Mouse (Mus musculus) thymus, postnatal 0 days (tissue): ENCODE results near the gene Gdpgp1. TPM values are rescaled to one million over a fixed set of nuclear protein-coding genes. Genes with fewer than 3 reads are reported as not detected.

Experiments used
- DNase-seq: peaks from one replicate; pipeline ENCODE4 v3.0.0-alpha.2; 2015; ENCODE audit warnings: low spot score
- polyA plus RNA-seq: library from polyadenylated mRNA; unstranded; fragments of >200 nt; fragmentation: Nextera tagmentation; extraction: Ambion mirVana; gene quantifications from 2 replicates; pipeline ENCODE4 v1.2.1, GENCODE M21; 2015

The Gdpgp1 gene
- polyA plus RNA-seq, 1 experiment from 2014 or later = 3.4 TPM

- DNase-seq = no peak
These were observed 37.1 kb downstream of the Gdpgp1 start for GRCm38 (mm10) chr7:80269751-80270255.

GRCm38 (mm10) chr7:80273456-80273855 is 40.8 kb downstream of the Gdpgp1 start:
- DNase-seq = no peak

DNA sequence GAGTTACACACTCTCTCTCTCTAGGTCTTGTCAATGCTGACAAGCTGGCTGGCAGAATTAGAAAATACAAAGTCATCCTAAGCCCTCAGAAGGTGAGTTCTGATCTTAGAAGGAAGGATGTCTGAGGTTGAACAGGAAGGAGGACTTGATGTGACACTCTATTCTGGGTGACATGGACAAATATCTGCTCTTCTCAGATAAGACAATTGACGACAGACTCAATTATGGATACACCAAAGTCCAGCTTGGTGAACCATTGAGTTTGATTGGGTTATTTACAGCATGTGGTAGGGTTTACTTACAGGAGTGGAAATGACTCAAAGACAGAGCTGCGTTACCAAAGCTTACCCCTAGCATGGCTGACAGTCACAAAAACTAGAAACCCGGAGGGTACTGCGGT is 43.7 kb downstream of the Gdpgp1 start:
- DNase-seq = no peak

GRCm38 (mm10) chr7:80280032-80280431 is 47.4 kb downstream of the Gdpgp1 start:
- DNase-seq = no peak

- no peak for DNase-seq
These were observed 48.3 kb downstream of the Gdpgp1 start for GRCm38 (mm10) chr7:80280998-80281397.

DNA sequence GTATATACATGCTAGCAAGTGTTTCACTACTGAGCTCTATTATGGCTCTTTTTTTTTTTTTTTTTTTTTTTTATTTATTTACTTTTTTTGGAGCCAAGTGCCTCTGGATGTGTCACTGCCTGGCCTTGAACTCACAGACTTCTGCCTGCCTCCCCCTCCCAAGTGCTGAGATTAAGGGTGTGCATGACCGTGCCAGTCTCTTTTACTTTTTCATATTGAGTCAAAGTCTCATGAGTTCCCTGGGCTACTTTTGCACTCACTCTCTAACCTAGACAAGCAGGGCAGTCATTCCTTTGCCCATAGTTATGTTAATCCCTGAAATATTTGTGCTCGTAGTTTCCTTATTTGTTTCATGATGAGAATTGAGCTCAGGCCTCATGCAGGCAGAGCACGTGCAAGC is 49.0 kb downstream of the Gdpgp1 start:
- DNase-seq = no peak

GRCm38 (mm10) chr7:80283226-80283918 is 50.7 kb downstream of the Gdpgp1 start:
- no peak for DNase-seq

DNA sequence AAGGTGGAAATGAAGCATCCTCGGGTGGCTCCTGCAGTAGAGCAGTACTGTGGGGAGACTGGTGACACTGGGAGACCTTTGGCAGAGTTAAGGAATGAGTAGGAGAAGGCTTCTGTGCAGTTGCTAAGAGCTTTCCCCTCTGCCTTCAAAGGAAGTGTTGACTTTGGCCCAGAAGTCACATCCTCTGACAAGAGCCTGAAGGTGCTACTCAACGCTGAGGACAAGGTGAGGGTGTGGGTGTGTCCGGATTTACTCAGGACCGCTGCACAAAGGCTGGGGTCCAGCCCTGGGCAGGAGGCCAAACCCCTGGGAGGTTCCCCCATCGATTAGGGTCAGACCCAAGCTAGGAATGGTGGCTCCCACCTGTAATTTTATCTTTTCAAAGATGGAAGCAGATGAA is 51.7 kb downstream of the Gdpgp1 start:
- no peak for DNase-seq

GRCm38 (mm10) chr7:80285725-80286124 is 53.1 kb downstream of the Gdpgp1 start:
- peak; percentile 76 for DNase-seq

- peak; percentile 57 for DNase-seq
These were observed 55.1 kb downstream of the Gdpgp1 start for GRCm38 (mm10) chr7:80287736-80288135.

Other genes starting within 250 kb of the Gdpgp1 start
- gene Zfp710, start 208.1 kb upstream of the Gdpgp1 start, polyA plus RNA-seq = 6.5 and 7.3 TPM in 2 replicates
- 322 and 332 TPM in 2 replicates for gene Idh2, start 117.5 kb upstream of the Gdpgp1 start, polyA plus RNA-seq
- 16.8 and 20.9 TPM in 2 replicates for gene Sema4b, start 46.0 kb upstream of the Gdpgp1 start, polyA plus RNA-seq
- gene Cib1, start 52 bp upstream of the Gdpgp1 start, polyA plus RNA-seq = 186 and 189 TPM in 2 replicates
- 0.44 and 0.70 TPM in 2 replicates for gene Ttll13, start 13.5 kb downstream of the Gdpgp1 start, polyA plus RNA-seq
- gene Ngrn, start 28.4 kb downstream of the Gdpgp1 start, polyA plus RNA-seq = 65.6 and 65.8 TPM in 2 replicates
- gene Vps33b, start 36.8 kb downstream of the Gdpgp1 start, polyA plus RNA-seq = 5.6 and 6.8 TPM in 2 replicates
- 103 and 113 TPM in 2 replicates for gene Prc1, start 61.6 kb downstream of the Gdpgp1 start, polyA plus RNA-seq
- gene Rccd1, start 91.6 kb downstream of the Gdpgp1 start, polyA plus RNA-seq = 5.0 and 10.5 TPM in 2 replicates
- 31.0 and 32.3 TPM in 2 replicates for gene Unc45a, start 108.1 kb downstream of the Gdpgp1 start, polyA plus RNA-seq
- 8.4 and 12.7 TPM in 2 replicates for gene Hddc3, start 110.2 kb downstream of the Gdpgp1 start, polyA plus RNA-seq
- gene Man2a2, start 138.5 kb downstream of the Gdpgp1 start, polyA plus RNA-seq = 7.1 and 10.3 TPM in 2 replicates
- gene Fes, start 155.1 kb downstream of the Gdpgp1 start, polyA plus RNA-seq = 7.3 and 7.8 TPM in 2 replicates
- gene Furin, start 172.6 kb downstream of the Gdpgp1 start, polyA plus RNA-seq = 6.8 and 9.1 TPM in 2 replicates